Mouse (Mus musculus) telencephalon, adult 2 months (tissue): ENCODE measurements around the gene Gm281.

ENCODE experiments used
- DNase-seq: peaks from one replicate; pipeline ENCODE4 v3.0.0-alpha.2; 2011; ENCODE audit warnings: low read depth, low spot score

The Gm281 gene

GRCm38 (mm10) chr14:13812801-13813479, 101.3 kb downstream of the Gm281 start:
- DNase-seq = no peak

- DNase-seq = no peak
Observed at GRCm38 (mm10) chr14:13790446-13790845, 123.8 kb downstream of the Gm281 start.

DNA sequence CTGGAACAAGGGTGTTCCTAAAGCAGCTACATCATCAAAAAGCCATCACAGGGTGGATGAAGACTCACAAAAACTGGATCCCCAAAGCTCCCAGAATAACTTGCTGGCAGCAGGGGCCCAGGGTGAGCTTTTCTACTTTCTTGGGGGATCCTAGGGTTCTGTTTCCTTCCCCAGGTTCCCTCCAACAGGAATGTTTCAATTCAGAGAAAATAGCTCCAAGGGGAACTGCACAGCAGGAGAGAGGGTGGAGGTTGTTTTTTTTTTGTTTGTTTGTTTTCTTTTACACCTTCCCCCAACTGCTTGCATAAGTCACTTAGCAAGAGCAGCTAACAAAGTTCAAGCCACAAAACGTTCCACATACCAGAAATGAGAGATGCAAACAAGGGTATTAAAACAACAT, 124.3 kb downstream of the Gm281 start:
- DNase-seq = no peak

- no peak for DNase-seq
Observed at GRCm38 (mm10) chr14:13782970-13783369, 131.3 kb downstream of the Gm281 start.

GRCm38 (mm10) chr14:13778383-13778782, 135.9 kb downstream of the Gm281 start:
- no peak for DNase-seq

- DNase-seq = peak; percentile 16
Observed at GRCm38 (mm10) chr14:13771163-13771562, 143.1 kb downstream of the Gm281 start.

DNA sequence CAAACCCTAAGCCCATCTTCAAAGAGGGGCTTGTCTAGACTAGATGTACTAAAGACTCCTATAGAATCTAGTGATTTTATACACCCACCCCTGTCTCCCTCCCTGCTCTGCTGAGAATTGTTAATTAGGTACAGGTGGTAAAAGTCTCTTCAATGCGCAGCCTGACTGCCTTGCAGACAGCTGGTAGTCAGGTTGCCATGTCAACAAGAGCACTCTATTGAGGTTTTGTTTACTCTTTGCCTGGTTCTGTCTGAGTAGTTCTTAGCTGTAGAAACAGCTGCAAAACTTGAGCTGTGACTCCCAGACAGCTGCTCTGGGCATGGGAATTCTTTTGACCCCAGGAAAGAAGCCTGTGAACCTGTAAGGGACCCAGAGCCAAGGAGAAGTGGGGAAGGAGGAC, 143.6 kb downstream of the Gm281 start:
- peak; percentile 50 for DNase-seq
